Mouse (Mus musculus): ENCODE measurements around the gene Fnbp4.
"Not testable (repeated sequence)": the region's sequence is repeated elsewhere in the genome, so short reads cannot be mapped to it uniquely, and the experiment has no call there.

Fnbp4 gene

DNA sequence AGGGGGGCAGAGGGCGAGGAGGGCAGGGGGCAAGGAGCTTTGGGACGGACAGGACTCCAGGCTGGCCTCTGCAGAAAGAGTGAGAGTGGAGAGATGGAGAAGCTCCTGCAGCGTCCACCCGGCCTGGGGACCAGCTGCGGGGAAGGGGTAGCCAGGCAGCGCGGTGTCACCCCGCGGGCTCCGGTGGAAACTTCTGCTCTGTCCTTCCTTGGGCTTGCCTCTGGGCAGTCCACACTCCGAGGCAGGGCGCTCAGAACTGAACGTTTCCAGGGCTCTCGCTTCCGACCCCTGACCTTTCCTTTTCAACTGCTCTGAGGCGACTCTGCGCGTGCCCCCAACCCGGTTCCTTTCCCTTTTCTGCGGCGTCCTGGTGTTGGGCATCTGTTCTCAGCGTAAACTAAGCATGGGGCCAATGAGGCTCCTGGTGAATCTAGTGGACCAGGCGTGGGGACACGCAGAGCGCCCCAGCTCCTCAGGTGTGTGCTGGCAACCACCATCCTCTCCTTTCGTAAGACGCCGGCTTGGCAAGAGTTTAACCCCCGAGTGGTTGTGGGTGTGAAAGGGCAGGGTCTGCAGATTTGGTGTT, 37.8 kb downstream of the Fnbp4 start:
- DNase-seq (ENCODE audit: low spot score in 2 of 2): peak; percentile 8 to 9

DNA sequence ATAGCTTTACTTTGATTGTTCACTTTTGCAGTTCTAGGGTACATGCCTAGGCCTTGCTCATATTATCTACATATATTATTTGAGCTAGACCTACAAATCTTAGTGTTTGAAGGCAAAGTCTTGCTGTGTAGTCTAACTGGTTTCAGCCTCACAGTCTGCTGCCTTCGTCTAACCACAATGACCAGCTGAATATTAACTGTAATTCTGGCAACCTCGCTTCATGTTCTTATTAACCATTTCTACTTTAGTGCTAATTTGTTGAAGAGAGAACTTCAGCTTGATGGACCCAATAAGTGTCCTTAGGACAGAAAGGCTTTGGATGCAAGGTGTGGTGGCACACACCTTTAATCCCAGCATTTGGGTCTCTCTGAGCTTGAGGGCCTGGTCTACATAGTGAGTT, 43.0 kb downstream of the Fnbp4 start:
- no peak for DNase-seq (ENCODE audit: low spot score in 2 of 2)

DNA sequence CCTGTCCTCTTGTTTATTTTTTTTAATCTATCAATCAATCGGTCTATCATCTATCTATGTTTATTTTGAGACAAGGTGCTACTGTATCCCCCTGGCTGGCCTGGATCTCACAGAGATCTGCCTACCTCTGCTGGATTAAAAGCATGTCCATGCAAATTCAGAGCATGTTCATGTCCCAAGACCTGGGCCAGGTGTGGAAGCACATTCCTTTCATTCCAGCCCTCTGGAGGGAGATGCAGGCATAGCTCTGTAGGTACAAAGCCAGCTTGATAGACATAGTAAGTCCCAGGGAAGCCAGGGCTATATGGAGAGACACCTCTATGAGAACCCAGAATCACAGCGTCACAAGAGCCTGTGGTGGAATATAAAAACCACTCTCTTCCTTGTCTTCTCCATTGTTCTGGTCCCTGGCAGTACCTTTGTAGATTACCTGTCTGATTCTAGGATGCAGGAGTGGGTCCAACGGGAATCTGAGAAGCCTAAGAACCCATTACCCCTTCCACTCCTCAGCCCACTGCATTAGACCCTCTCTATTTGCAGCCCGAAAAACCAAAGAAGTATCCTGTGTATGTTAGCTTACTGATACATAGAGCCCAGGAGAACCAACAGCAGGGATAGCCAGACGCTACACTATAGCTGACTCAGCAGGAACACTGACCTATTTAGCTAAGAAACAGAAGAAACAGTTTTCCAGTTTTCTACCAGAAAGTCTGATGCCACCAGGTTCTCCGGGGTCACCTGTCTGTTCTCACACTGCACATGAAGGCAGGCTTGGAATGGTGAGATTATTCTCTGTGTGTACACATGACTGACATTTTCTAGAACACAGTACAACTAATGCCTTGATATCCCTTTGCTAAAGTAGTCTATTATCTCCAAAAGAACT, 63.3 kb downstream of the Fnbp4 start:
- no peak for DNase-seq (ENCODE audit: low spot score in 2 of 2)

DNA sequence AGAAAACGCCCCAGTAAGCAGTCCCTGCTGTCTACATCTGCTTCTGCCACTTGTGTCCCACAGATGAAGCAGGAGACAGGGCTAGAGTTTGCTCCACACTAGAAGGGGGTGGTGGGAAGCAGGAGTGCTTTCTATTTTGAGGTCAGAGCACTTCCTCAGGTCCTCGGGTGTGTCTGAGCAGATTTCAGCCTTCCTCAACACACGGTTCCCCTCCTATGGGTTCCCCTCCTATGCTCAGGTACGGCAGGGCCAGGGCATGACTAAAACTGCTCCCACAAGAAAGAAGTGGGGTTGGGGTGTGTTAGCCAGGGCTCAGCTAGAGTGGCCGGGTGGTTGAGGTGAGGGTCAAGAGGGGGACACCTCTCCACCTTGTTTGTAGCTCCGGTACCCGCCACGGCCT, 65.6 kb downstream of the Fnbp4 start:
- no peak for DNase-seq (ENCODE audit: low spot score in 2 of 2)

DNA sequence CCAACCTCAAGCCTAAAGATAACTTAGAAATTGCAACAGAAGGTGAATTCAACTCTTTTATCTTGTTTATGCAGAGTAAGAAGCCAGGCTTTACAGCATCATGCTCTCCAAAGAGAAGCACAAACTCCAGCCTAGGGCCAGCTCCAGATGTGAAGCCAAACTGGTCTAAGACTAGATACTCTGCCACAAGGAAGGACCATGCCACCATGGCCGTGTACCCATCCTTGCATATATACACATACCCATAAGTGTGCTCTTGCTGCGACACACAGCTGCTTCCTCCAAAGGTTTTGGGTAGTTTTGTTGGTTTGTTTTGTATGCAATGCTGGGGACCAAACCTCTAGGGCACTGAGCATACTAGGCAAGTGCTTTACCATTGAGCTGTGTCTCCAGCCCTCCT, 70.1 kb downstream of the Fnbp4 start:
- DNase-seq (ENCODE audit: low spot score in 2 of 2): no peak

DNA sequence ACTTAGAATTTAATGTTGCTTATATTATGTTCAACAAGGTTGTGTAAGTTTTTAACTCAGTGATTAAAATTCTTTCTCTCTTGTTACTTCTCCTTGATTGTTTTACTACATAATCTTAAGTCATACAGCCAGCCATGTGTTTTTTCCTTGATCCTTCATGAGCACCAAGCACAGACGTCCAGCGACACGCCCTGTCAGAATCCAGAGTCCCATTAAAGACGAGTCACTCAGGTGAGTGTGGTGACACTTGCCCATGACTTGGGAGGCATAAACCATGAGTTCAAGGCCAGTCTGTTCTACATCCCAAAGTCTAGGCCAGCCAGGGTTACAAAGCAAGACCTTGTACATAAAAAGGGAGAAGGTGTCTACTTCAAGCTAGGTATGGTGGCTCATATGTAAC, 71.0 kb downstream of the Fnbp4 start:
- DNase-seq (ENCODE audit: low spot score in 2 of 2): no peak

DNA sequence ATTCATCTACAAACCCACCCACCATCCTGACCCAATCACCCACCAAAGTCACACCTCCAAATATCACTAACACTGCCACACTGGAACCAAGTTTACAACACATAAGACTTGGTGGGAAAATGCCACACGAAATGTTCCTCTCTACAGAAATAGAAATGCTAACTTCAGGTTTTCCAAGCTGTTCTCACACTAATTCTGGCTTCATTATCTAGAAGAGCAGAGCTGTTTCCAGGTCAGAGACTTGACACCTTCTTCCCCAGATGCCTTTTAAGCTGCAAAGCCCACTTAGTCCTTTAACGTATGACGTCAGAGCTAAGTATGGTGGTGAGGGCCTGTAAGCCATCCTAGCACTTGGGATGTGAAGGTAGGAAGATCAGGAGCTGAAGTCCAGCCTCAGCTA, 73.5 kb downstream of the Fnbp4 start:
- no peak for DNase-seq (ENCODE audit: low spot score in 2 of 2)

DNA sequence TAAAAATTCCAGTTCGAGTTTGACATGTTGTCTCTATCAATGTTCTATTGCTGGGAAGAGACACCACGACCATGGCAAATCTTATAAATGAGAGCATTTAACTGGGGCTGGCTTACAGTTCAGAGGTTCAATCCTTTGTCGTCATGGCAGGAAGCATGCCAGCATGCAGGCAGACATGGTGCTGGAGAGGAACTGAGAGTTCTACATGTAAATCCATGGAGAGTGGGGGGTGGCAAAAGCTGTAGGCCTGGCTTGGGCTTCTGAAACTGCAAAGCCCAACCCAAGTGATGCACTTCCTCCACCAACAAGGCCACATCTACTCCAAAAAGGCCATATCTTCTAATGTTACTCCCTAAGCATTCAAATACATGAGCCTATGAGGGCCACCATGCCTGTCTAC, 75.7 kb downstream of the Fnbp4 start:
- no peak for DNase-seq (ENCODE audit: low spot score in 2 of 2)

DNA sequence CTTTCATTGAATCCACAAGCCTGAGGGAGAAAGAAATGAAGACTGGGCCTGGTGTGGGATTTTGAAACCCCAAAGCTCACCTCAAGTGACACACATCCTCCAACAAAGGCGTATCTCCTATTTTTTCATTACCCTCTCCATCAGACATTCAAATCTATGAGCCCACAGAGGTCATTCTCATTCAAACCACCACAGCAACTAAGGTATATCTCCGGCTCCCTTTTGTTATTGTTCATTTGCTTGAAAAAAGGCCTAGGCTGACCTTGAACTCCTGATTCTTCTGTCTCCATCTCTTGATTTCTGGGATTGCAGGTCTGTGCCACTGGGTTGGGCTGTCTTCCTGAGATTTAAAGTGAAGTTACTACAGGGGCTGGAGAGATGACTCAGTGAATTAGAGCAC, 77.8 kb downstream of the Fnbp4 start:
- DNase-seq (ENCODE audit: low spot score in 2 of 2): no peak

DNA sequence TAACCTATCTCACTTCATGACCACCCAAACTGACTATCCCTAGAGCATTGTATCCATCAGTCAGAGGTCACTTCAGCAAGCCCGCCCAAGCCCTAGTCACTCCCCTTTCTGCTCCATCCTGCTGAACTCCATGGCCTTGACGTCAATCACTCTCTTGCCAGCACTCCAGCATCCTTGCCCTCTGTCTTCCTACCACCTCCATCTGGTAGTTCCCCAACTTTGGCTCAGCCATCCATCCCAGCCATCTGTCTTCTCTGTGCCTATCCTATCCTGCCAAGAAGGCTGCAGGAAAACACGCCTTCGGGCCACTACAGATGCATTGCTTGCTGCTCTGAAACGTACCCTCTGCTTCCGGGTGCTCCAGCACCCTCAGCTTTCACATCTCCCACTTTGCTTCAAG, 78.6 kb downstream of the Fnbp4 start:
- no peak for DNase-seq (ENCODE audit: low spot score in 2 of 2)

DNA sequence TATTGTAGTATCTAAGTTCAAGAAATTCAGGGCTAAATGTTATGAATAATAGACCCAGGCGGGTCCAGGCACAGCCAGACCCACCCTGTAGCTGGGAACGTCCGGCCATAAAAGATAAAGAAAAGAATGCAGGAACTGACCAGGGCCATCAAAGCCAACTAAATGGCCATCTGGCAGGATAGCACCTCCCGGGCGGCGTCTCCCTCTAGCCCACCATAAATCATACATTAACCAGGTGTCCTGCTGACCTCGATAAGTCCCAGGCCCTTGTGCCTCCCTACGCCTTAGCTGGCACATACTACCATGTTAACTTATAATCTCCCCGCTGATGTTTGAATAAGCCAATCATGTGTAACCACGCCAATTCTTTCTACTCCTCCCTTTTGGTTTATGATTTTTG, 79.4 kb downstream of the Fnbp4 start:
- DNase-seq (ENCODE audit: low spot score in 2 of 2): not testable (repeated sequence)

DNA sequence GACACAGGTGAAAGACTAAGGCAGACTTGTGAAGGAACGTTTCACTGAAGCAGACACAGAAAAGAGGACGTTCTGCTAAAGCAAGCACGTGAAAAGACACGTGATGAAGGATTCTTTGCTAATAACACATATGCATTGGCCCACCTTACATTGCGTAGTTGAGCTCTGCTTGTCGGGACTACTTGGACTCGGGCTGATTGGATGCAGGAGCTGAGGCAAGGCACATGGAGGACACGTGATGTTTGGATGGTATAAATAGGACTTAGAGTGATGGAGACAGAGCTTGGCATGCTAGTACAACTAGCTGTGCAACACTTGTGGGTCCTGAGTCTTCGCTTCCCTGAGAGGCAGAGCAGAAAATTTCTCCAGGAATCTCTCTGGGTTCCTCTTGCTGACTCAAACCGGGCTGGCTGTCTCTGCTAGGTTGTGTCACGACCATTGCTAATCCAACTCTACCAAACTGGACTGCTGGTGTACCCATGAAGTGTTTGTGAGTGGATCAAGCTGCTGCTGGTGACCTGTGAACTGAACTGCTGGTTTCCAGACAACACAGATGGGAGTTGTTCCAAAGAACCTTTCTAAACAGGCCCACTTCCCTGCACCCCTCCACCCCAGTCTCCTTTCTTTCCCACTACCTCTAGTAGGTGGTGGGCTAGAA, 80.5 kb downstream of the Fnbp4 start:
- DNase-seq (ENCODE audit: low spot score in 2 of 2): no peak

DNA sequence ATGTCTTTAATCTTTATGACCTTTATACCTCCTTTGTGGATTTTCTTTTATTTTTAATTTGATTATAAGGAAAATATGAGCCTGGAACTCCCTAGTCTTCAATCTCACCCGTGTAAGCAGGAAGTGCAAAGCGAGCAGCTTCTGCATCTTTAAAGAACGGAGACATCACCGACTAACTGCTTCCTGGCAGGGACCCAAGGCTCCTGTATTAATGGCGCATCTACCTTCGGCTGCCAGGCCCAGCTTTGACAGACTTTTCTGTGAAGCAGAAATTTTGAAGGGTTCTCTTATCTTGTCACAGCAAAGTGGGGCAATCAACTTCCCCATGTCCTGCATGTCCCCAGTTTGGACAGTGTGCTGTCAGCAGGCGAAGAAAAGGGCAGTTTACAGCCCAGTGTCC, 83.6 kb downstream of the Fnbp4 start:
- DNase-seq (ENCODE audit: low spot score in 2 of 2): no peak

Measured in heart, adult 9 months (tissue).